Mouse (Mus musculus) kidney, embryonic 15.5 days (tissue): Measurements from ENCODE around the gene Irf2. TPM values are rescaled to one million over a fixed set of nuclear protein-coding genes. Genes with fewer than 3 reads are reported as not detected.
A peak's percentile ranks its signal among the peaks of the same experiment; 100 is the strongest.

Experiments used
- ATAC-seq: fragments of 200-750 bp; cut with Nextera tagmentation; replicated peaks from 2 replicates; pipeline ENCODE4 v1.8.0; 2017; ENCODE audit warnings: moderate TSS enrichment; ENCODE audit not compliant: low FRiP score
- H3K27ac ChIP-seq: fragments of 300-500 bp; sonication (generic); 2 replicates; pipeline ENCODE4 v1.5.1; 2015; ENCODE audit warnings: mild to moderate bottlenecking, inconsistent platforms
- H3K27me3 ChIP-seq: fragments of 300-500 bp; sonication (generic); 2 replicates; pipeline ENCODE4 v1.6.1; 2015; ENCODE audit warnings: inconsistent platforms
- H3K36me3 ChIP-seq: fragments of 300-500 bp; sonication (generic); 2 replicates; pipeline ENCODE4 v1.6.1; 2015; ENCODE audit warnings: inconsistent platforms
- H3K4me1 ChIP-seq: fragments of 300-500 bp; sonication (generic); 2 replicates; pipeline ENCODE4 v1.6.1; 2015; ENCODE audit warnings: inconsistent platforms
- H3K4me2 ChIP-seq: fragments of 300-500 bp; sonication (generic); 2 replicates; pipeline ENCODE4 v1.6.1; 2015; ENCODE audit warnings: moderate library complexity, mild to moderate bottlenecking, inconsistent platforms
- H3K4me3 ChIP-seq: fragments of 300-500 bp; sonication (generic); replicated peaks from 2 replicates; pipeline ENCODE4 v1.5.1; 2015; ENCODE audit warnings: mild to moderate bottlenecking, inconsistent platforms
- H3K9ac ChIP-seq: fragments of 300-500 bp; sonication (generic); 2 replicates; pipeline ENCODE4 v1.6.1; 2015; ENCODE audit warnings: mild to moderate bottlenecking, inconsistent platforms
- H3K9me3 ChIP-seq: fragments of 300-500 bp; sonication (generic); replicated peaks from 2 replicates; pipeline ENCODE4 v1.6.1; 2016; ENCODE audit warnings: inconsistent platforms
- WGBS: fragments of 180-500 bp; shearing (Covaris S2); methylation state at CpG from one replicate; pipeline ENCODE4 v1.1.7; 2015; ENCODE audit warnings: mixed read lengths; 5-methylcytosine and 5-hydroxymethylcytosine counted together
- polyA plus RNA-seq: library from polyadenylated mRNA; unstranded; fragments of >200 nt; fragmentation: Nextera tagmentation; extraction: Ambion mirVana; gene quantifications from 2 replicates; pipeline ENCODE4 v1.2.1, GENCODE M21; 2015

The Irf2 gene
- polyA plus RNA-seq, 1 experiment from 2014 or later: 18.4 TPM

DNA sequence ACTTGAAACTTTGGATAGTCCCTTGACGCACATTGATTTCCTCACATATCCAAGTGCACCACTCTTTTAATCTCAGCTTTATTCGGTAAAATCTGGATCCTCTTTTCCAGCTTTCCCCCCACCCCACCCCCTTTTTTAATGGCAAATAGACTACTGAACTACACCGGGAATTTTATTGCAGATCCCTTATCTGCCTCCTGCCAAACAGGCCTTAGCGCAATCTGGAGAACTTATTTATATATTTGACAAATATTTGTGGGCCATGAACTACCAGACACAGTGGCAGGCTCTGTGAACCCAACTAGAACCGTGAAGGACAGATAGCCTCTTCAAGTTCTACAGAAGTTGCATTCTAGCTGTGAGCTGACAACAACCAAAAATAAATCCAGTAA is 3.2 kb downstream of the Irf2 start:
- Histone ChIP-seq H3K4me3 (no peak overlapping the region), H3K4me2 (0 out of 2 replicates have a peak overlapping the region, but pooled peaks have one; percentile 9), H3K36me3 (no peaks in the 10 kb centered on the region), H3K4me1 (peaks cover 45% of the 10 kb centered on the region), H3K27me3 (no peaks in the 10 kb centered on the region), H3K9me3 (no peaks in the 10 kb centered on the region), H3K27ac (peak overlapping the region; percentile 22; the same call in 1 of the 2 replicates), H3K9ac (no peak overlapping the region)
- WGBS: 61% methylated on average over 5 of the region's 5 CpGs
- no peak for ATAC-seq

DNA sequence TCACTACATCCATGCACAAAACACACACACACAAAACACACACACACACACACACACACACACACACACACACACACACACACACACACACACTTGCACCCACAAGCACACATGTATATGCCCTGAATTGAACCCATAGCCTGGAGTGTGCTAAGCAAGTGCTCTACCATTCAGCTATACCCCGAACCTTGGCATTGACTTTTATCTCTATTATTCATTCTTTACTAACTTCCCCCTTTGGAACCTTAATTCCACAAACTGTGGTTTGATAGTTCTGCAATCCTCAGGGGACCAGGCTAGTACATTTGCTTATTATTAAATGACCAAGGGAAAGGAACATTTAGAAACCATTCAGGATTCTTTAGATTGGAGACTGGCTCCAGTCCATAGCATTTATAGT is 5.9 kb downstream of the Irf2 start:
- H3K4me3 ChIP-seq: no peak overlapping the region
- H3K4me1 ChIP-seq: peaks cover 49% of the 10 kb centered on the region
- no peak overlapping the region for H3K27ac ChIP-seq
- 83% methylated on average over 1 of the region's 1 CpGs for WGBS
- H3K9ac ChIP-seq: no peak overlapping the region
- H3K36me3 ChIP-seq: no peaks in the 10 kb centered on the region
- H3K4me2 ChIP-seq: no peak overlapping the region
- H3K27me3 ChIP-seq: no peaks in the 10 kb centered on the region
- no peaks in the 10 kb centered on the region for H3K9me3 ChIP-seq
- no peak for ATAC-seq

DNA sequence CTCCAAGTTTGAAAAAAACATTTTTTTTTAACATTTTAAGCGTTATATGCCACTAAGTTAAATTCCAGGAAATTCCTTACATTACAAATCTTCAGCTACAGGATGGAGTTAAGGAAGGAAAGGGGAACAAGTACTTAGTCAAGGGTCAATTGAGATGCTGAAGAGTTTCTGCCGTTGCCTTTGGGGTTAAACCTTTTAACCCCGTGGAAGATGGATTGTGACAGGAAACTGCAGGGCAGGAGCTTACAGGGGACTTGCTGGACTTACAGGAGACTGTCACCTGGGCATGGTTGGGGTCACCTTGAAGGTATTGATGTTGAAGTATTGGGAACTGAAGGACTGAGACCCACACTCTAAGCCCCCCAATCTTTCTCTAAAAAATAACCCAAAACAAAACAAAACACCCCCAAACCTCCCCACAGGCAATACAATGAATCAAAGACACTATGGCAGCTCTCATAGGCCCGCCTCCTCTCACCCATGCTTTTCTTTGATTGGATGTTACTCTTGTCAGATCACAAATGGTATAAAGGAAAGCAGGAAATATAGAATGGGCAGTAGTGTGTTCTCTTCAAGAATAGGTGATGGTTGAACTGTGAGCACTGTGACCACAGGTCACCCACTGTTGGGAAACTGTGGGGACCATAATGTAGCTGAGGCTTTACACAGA is 7.9 kb downstream of the Irf2 start:
- Histone ChIP-seq H3K4me2 (no peak overlapping the region), H3K9ac (no peak overlapping the region), H3K9me3 (no peaks in the 10 kb centered on the region), H3K36me3 (no peaks in the 10 kb centered on the region), H3K27ac (no peak overlapping the region), H3K27me3 (no peaks in the 10 kb centered on the region), H3K4me3 (no peak overlapping the region), H3K4me1 (peaks cover 57% of the 10 kb centered on the region)
- 34% methylated on average over 4 of the region's 4 CpGs for WGBS
- ATAC-seq: no peak

DNA sequence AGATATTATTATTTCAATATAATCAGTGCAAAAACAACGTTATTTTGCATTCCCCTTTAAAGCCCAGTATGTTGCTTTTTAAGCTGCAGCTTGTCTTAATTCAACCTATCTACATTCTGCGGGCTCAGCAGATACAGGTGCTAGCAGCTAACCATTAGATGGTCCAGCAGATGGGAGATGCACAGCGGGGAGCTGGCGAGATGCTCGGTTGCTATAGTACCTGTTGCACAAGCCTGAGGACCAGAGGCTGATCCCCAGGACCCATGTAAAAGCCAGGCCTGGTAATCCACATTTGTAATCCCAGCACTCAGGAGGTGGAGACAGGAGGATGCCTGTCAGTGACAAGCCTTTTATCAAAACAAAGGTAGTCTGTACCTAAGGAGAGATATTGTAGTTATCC is 10.5 kb downstream of the Irf2 start:
- Histone ChIP-seq H3K9ac (no peak overlapping the region), H3K27ac (peak overlapping the region; percentile 70; the same call in 1 of the 2 replicates), H3K27me3 (no peaks in the 10 kb centered on the region), H3K9me3 (no peaks in the 10 kb centered on the region), H3K4me2 (no peak overlapping the region), H3K4me1 (peaks cover 54% of the 10 kb centered on the region), H3K4me3 (no peak overlapping the region), H3K36me3 (no peaks in the 10 kb centered on the region)
- no peak for ATAC-seq
- 82% methylated on average over 5 of the region's 5 CpGs for WGBS

DNA sequence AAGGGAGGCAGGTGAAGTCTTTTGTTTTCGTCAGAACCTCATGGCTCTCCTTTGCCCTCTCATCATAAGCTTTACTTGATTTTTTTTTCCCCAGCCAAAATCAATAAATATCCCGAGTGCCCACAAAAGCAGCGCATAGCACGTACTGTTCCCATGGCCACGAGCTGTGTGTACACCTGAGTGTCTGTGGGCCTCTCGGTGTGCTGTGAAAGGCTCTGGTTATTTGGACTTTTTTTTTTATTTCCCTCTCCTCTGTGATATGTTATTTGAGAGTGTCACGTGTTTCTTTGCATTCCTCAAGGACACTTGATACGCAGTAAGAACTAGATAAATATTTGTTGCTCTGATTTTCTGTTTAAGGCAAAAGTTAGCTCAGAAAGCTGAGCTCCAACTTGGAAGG is 11.0 kb downstream of the Irf2 start:
- Histone ChIP-seq H3K27me3 (no peaks in the 10 kb centered on the region), H3K27ac (peak overlapping the region; percentile 70), H3K4me2 (peak overlapping the region; percentile 10; the same call in 1 of the 2 replicates), H3K36me3 (no peaks in the 10 kb centered on the region), H3K4me1 (peaks cover 56% of the 10 kb centered on the region), H3K9me3 (no peaks in the 10 kb centered on the region), H3K4me3 (no peak overlapping the region), H3K9ac (no peak overlapping the region)
- ATAC-seq: no peak
- 45% methylated on average over 8 of the region's 8 CpGs for WGBS

DNA sequence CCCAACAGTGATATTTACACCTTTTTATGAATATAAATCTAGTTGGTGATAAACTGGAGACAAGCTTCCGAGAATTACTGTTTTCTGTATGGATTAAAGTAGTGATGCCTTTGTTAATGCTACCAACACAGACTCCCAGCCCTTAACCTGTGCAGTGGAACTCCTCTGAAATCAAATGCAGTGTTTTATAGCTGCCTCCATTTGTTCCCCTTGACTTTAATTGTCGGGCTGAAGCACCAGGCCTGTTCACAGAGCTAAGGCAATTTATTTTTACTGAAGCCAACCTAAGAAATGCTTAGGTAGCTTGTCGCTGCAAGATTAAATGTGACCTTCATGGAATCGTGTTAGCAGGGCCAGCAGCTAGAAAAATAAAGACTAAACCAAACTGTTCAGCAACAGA is 11.6 kb downstream of the Irf2 start:
- Histone ChIP-seq H3K27ac (peak overlapping the region; percentile 70), H3K4me1 (peaks cover 57% of the 10 kb centered on the region), H3K36me3 (no peaks in the 10 kb centered on the region), H3K4me2 (0 out of 2 replicates have a peak overlapping the region, but pooled peaks have one; percentile 10), H3K4me3 (no peak overlapping the region), H3K9ac (no peak overlapping the region), H3K27me3 (no peaks in the 10 kb centered on the region), H3K9me3 (no peaks in the 10 kb centered on the region)
- 23% methylated on average over 4 of the region's 4 CpGs for WGBS
- ATAC-seq: peak; percentile 62; the same call in 1 of the 2 replicates

DNA sequence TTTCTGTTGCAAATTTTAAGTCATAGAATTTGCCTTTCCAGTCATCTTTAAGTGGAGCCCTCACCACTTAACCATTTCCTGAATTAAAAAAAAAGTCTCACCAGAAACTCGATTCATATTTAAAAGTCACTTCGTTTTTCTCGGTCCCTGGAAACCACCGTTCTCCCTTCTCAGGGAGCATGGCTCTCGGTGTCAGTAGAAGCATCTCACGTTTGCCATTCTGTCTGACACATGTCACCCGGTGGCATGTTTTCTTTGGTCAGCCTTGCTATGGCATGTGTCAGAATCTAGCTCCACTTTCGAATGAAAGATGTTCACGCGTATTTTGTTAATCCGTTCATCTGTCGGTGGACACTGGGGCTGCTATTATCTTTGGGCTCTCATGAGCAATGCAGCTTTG is 13.5 kb downstream of the Irf2 start:
- peaks cover 49% of the 10 kb centered on the region for H3K4me1 ChIP-seq
- ATAC-seq: no peak
- H3K27me3 ChIP-seq: no peaks in the 10 kb centered on the region
- no peak overlapping the region for H3K4me3 ChIP-seq
- no peak overlapping the region for H3K27ac ChIP-seq
- H3K4me2 ChIP-seq: no peak overlapping the region
- H3K9ac ChIP-seq: no peak overlapping the region
- WGBS: 71% methylated on average over 12 of the region's 12 CpGs
- H3K9me3 ChIP-seq: no peaks in the 10 kb centered on the region
- H3K36me3 ChIP-seq: peaks cover 5% of the 10 kb centered on the region; the same call in 1 of the 2 replicates

DNA sequence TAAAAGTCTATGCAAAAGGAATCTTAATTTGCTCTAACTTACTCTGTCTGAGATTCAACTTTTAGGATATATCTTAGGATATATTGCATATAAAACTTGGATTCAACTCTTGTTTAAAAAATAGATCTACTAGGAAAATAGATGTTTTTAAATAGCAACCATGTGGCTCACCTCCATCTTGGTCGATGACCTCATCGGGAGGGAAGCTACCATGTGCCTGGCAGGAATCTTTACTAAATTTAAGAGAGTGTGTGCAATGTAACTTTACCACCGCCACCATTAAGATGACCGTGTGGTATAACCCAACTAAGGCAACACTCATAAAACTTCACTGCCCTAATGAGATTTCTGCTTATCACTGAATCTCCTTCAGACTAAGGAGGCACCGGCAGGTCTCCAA is 14.8 kb downstream of the Irf2 start:
- no peak overlapping the region for H3K4me3 ChIP-seq
- no peak for ATAC-seq
- H3K27me3 ChIP-seq: no peaks in the 10 kb centered on the region
- no peak overlapping the region for H3K27ac ChIP-seq
- H3K4me1 ChIP-seq: peaks cover 49% of the 10 kb centered on the region
- no peaks in the 10 kb centered on the region for H3K9me3 ChIP-seq
- peaks cover 5% of the 10 kb centered on the region; the same call in 1 of the 2 replicates for H3K36me3 ChIP-seq
- no peak overlapping the region for H3K4me2 ChIP-seq
- H3K9ac ChIP-seq: no peak overlapping the region
- WGBS: 72% methylated on average over 5 of the region's 5 CpGs

DNA sequence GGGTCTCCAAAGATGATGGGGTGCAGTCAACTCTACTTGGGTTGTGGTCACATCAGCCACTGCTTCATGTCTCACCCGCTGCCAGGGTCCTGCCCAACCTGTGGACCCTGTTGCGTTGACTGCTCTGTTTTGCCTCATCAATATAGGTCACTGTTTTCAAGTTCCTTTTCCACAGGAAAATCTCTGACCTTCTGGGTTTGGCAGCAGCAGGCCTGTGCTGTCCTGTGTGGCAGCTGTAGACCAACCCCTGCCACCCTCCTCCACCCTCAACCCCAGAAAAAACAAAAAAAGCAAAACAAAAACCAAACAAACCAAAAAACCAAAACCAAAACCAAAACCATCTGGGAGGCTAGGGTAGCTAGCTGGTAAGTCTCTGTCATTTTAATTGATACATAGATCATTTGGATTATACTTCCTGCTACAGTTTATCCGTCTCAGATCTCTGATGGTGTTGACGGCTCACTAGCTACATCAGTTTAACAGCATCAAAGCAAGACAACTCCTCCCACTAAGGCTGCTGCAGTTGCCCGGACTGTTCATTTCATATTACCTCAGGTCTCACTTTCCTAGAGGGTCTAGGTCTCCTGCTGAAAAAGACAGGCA is 16.3 kb downstream of the Irf2 start:
- no peak overlapping the region for H3K4me2 ChIP-seq
- no peaks in the 10 kb centered on the region for H3K27me3 ChIP-seq
- H3K4me1 ChIP-seq: peaks cover 39% of the 10 kb centered on the region
- 46% methylated on average over 5 of the region's 5 CpGs for WGBS
- H3K27ac ChIP-seq: no peak overlapping the region
- ATAC-seq: no peak
- H3K9ac ChIP-seq: no peak overlapping the region
- H3K9me3 ChIP-seq: no peaks in the 10 kb centered on the region
- peaks cover 5% of the 10 kb centered on the region; the same call in 1 of the 2 replicates for H3K36me3 ChIP-seq
- H3K4me3 ChIP-seq: no peak overlapping the region

DNA sequence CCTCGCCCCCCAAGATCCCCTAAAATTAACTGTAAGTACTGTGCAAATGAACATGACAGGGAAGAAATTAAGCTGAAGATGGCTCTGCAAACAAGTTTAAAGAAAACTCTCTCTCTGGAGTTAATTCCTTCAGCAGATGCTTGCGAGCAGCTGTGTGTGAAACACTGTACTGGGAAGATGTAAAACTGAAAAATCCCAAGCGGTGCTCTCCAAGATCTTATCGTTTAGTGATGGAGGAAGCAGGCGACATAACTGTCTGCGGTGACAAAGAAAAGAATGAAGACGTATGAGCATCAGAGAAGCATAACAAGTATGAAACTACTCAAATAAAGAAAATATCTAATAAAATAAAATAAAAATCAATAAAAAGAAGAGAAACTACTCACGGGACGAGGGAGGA is 18.1 kb downstream of the Irf2 start:
- H3K4me3 ChIP-seq: no peak overlapping the region
- ATAC-seq: no peak
- H3K4me1 ChIP-seq: peaks cover 21% of the 10 kb centered on the region
- H3K9ac ChIP-seq: no peak overlapping the region
- H3K27ac ChIP-seq: no peak overlapping the region
- WGBS: 88% methylated on average over 9 of the region's 9 CpGs
- H3K36me3 ChIP-seq: peaks cover 5% of the 10 kb centered on the region; the same call in 1 of the 2 replicates
- H3K4me2 ChIP-seq: no peak overlapping the region
- no peaks in the 10 kb centered on the region for H3K27me3 ChIP-seq
- H3K9me3 ChIP-seq: no peaks in the 10 kb centered on the region

DNA sequence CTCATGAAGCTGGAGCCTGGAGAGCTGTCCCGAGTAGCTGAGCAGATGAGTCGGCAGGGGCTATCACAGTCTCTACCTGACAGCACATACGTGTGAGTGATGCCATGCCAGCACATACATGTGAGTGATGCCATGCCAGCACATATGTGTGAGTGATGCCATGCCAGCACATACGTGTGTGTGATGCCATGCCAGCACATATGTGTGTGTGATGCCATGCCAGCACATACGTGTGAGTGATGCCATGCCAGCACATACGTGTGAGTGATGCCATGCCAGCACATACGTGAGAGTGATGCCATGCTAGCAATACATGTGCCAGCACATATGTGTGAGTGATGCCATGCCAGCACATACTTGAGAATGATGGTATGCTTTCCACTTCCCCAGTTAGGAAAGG is 18.6 kb downstream of the Irf2 start:
- no peak overlapping the region for H3K27ac ChIP-seq
- H3K27me3 ChIP-seq: no peaks in the 10 kb centered on the region
- H3K36me3 ChIP-seq: peaks cover 5% of the 10 kb centered on the region; the same call in 1 of the 2 replicates
- H3K4me3 ChIP-seq: no peak overlapping the region
- WGBS: 92% methylated on average over 7 of the region's 7 CpGs
- no peak overlapping the region for H3K9ac ChIP-seq
- no peak for ATAC-seq
- H3K4me1 ChIP-seq: peaks cover 17% of the 10 kb centered on the region
- H3K4me2 ChIP-seq: no peak overlapping the region
- no peaks in the 10 kb centered on the region for H3K9me3 ChIP-seq

DNA sequence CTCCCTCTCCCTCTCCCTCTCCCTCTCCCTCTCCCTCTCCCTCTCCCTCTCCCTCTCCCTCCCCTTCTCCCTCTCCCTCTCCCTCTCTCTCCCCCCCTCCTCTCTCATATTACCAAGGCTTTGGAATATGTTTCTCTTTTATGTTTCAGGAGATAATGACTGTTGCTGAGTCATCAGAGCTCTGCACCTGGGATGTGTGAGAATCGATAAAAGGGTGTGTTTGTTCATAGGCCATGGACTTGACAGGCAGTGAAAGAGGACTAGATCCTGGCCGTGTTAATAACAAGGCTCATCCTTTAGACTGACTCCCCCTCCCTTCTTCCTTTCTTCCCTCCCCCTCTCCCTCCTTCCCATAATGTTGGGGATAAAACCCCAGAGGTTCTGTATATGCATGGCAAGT is 19.1 kb downstream of the Irf2 start:
- Histone ChIP-seq H3K36me3 (peaks cover 5% of the 10 kb centered on the region; the same call in 1 of the 2 replicates), H3K27me3 (no peaks in the 10 kb centered on the region), H3K9me3 (no peaks in the 10 kb centered on the region), H3K4me3 (no peak overlapping the region), H3K27ac (no peak overlapping the region), H3K9ac (no peak overlapping the region), H3K4me1 (peaks cover 13% of the 10 kb centered on the region), H3K4me2 (no peak overlapping the region)
- ATAC-seq: no peak
- 74% methylated on average over 2 of the region's 2 CpGs for WGBS
